Mouse (Mus musculus): ENCODE measurements around the gene St6galnac3.

DNA sequence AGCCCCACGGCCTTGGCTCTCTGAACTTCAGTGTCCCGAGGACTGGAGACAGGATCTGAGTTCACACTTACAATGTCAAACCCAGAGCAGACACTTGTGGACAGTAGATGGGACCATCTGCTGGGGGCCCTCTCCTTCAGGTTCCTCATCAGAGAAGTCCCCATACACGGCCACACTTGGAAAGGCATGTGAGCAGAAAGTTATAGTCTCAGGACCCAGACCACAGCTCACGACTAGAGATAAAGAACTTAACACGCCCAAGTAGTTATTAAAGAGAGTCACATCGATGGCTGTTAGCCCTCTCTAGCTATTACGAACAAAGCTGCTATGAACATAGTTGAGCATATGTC is 88.2 kb downstream of the St6galnac3 start:
- TF ChIP-seq CTCF (IDR thresholded peaks at IDR 0.05) (no peak), POLR2A (IDR thresholded peaks at IDR 0.05; ENCODE audit: insufficient read depth, low read depth, low read length) (no peak), EP300 (IDR thresholded peaks at IDR 0.05; ENCODE audit: insufficient read depth, low read depth, low read length) (no peak)
